Mouse (Mus musculus) ES-Bruce4 (cell line): ENCODE results near the gene Iqcf1.
A peak's percentile ranks its signal among the peaks of the same experiment; 100 is the strongest.

Source experiments
- CTCF ChIP-seq: IDR thresholded peaks from one replicate; pipeline ENCODE4 v1.8.1; 2011; ENCODE audit warnings: low read depth, low read length
- EP300 ChIP-seq: IDR thresholded peaks from 2 replicates; pipeline ENCODE4 v1.6.1; 2011; ENCODE audit warnings: low read depth, low read length; ENCODE audit not compliant: insufficient read depth
- POLR2A ChIP-seq: IDR thresholded peaks from one replicate; pipeline ENCODE4 v1.8.1; 2011; ENCODE audit warnings: low read length; ENCODE audit not compliant: insufficient read depth

GRCm38 (mm10) chr9:106476924-106477484, 22.8 kb upstream of the Iqcf1 start, which contains the start of gene Parp3:
- TF ChIP-seq EP300 (no peak), CTCF (peak; percentile 93), POLR2A (no peak)
